17 mouse cellular contexts compared by ENCODE assay signal in the genomic region with DNA sequence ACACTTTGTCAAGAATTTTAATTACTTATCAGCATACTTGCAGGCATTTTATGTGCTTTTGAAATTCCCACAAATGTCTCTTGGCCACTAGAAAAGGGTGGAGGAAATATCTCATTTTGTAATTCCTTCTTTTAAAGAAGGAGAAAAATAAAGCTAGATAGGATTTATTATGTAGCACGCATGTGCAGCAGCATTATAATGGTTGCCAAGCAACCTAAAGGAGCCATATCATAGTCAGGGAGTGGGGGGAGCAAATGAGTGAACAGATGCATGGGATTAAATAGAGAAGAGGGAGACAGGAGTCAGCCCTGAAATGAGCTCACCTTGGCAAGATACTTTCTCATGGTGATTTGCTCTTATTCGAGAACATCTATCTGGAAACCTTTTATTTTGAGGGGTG.
A peak's percentile ranks its signal among the peaks of the same experiment; 100 is the strongest.
DNase-seq lines count a peak whose midpoint lies in the region; ATAC-seq and TF ChIP-seq lines count a peak whose summit lies in the region.
"Had no signal": no experiment of that assay in that cellular context is flagged by ENCODE, and none has a peak within 500 bp of the region (broad histone marks: within the 10 kb centered on the region; RNA-seq: fewer than 3 reads in every experiment).

No protein-coding gene starts in this region.

- H3K4me2 ChIP-seq in forebrain, embryonic 14.5 days (ENCODE audit: low read length), result no peak overlapping the region
- no peak overlapping the region for H3K4me2 ChIP-seq in hindbrain, postnatal 0 days (ENCODE audit: low read depth, low read length)
- no peak overlapping the region for H3K4me2 ChIP-seq in neural tube, embryonic 13.5 days
- H3K4me2 ChIP-seq: embryonic facial prominence, embryonic 15.5 days; liver, embryonic 15.5 days had no signal

- H3K9ac ChIP-seq in forebrain, embryonic 14.5 days (ENCODE audit: low read length), result no peak overlapping the region
- no peak overlapping the region for H3K9ac ChIP-seq in hindbrain, postnatal 0 days (replicated peaks; ENCODE audit: low read length)
- no peak overlapping the region for H3K9ac ChIP-seq in neural tube, embryonic 13.5 days
- H3K9ac ChIP-seq: embryonic facial prominence, embryonic 15.5 days; liver, embryonic 15.5 days had no signal

- 8% methylated on average over 2 of the region's 2 CpGs for WGBS in forebrain, embryonic 14.5 days
- WGBS in hindbrain, postnatal 0 days, result 23% methylated on average over 2 of the region's 2 CpGs
- WGBS in neural tube, embryonic 13.5 days, result 18% methylated on average over 2 of the region's 2 CpGs

- no peaks in the 10 kb centered on the region for H3K36me3 ChIP-seq in forebrain, embryonic 14.5 days (ENCODE audit: control insufficient read depth, insufficient read depth, low read length)
- no peaks in the 10 kb centered on the region for H3K36me3 ChIP-seq in hindbrain, postnatal 0 days (ENCODE audit: insufficient read depth, low read length)
- H3K36me3 ChIP-seq in neural tube, embryonic 13.5 days, result no peaks in the 10 kb centered on the region
- H3K36me3 ChIP-seq: embryonic facial prominence, embryonic 15.5 days; liver, embryonic 15.5 days had no signal

- no peak overlapping the region for H3K27ac ChIP-seq in forebrain, embryonic 14.5 days (ENCODE audit: low read depth, low read length)
- no peak overlapping the region for H3K27ac ChIP-seq in hindbrain, postnatal 0 days
- no peak overlapping the region for H3K27ac ChIP-seq in neural tube, embryonic 13.5 days (replicated peaks)
- H3K27ac ChIP-seq: embryonic facial prominence, embryonic 15.5 days; liver, embryonic 15.5 days; macrophage had no signal

- no peak for TF ChIP-seq CTCF in hindbrain, postnatal 0 days (IDR thresholded peaks at IDR 0.05; ENCODE audit: low read depth)

- no peaks in the 10 kb centered on the region for H3K27me3 ChIP-seq in forebrain, embryonic 14.5 days (replicated peaks; ENCODE audit: control insufficient read depth, insufficient read depth, low read length)
- H3K27me3 ChIP-seq in hindbrain, postnatal 0 days (ENCODE audit: insufficient read depth, low read length), result no peaks in the 10 kb centered on the region
- no peaks in the 10 kb centered on the region for H3K27me3 ChIP-seq in neural tube, embryonic 13.5 days
- H3K27me3 ChIP-seq: embryonic facial prominence, embryonic 15.5 days; liver, embryonic 15.5 days had no signal

- H3K4me1 ChIP-seq in forebrain, embryonic 14.5 days (ENCODE audit: control insufficient read depth, insufficient read depth, low read length), result peaks cover 20% of the 10 kb centered on the region
- H3K4me1 ChIP-seq in hindbrain, postnatal 0 days (ENCODE audit: insufficient read depth, low read length), result 0 out of 2 replicates have a peak, but pooled peaks cover 2% of the 10 kb centered on the region
- H3K4me1 ChIP-seq in neural tube, embryonic 13.5 days (replicated peaks), result peaks cover 11% of the 10 kb centered on the region
- H3K4me1 ChIP-seq: embryonic facial prominence, embryonic 15.5 days; liver, embryonic 15.5 days had no signal

- no peaks in the 10 kb centered on the region for H3K9me3 ChIP-seq in forebrain, embryonic 14.5 days (replicated peaks; ENCODE audit: control insufficient read depth, low read length)
- no peaks in the 10 kb centered on the region for H3K9me3 ChIP-seq in hindbrain, postnatal 0 days (ENCODE audit: low read length)
- H3K9me3 ChIP-seq in neural tube, embryonic 13.5 days, result no peaks in the 10 kb centered on the region
- H3K9me3 ChIP-seq: embryonic facial prominence, embryonic 15.5 days; liver, embryonic 15.5 days had no signal

- DNase-seq in embryo, embryonic 10.5 days (ENCODE audit: low spot score), result peak; percentile 50
- peak; percentile 80 for DNase-seq in forebrain, embryonic 14.5 days (ENCODE audit: low spot score)
- peak; percentile 59 for DNase-seq in hindbrain, postnatal 0 days (ENCODE audit: low spot score)
- DNase-seq in thymus, postnatal 25 days, result no peak
- no peak for DNase-seq in lung, postnatal 36 days
- DNase-seq: cerebellum, adult 9-10 months; heart, adult 18-20 months; kidney, adult 9 months; left cerebral cortex, postnatal 4 days; right cerebral cortex, postnatal 14 days had no signal

- peak; percentile 59 for ATAC-seq in forebrain, embryonic 14.5 days
- peak; percentile 66; the same call in 1 of the 2 replicates for ATAC-seq in hindbrain, postnatal 0 days
- peak; percentile 86 for ATAC-seq in neural tube, embryonic 13.5 days (ENCODE audit: low read depth)
- no peak for ATAC-seq in granulocyte monocyte progenitor cell, adult 5-6 weeks (replicated peaks; ENCODE audit: poor library complexity, severe bottlenecking)
- ATAC-seq: activated CD4-positive, CD25-positive, alpha-beta regulatory T cell, adult 4 months; CD4-positive, CD25-positive, alpha-beta regulatory T cell, adult 4 months had no signal

- H3K4me3 ChIP-seq in forebrain, embryonic 14.5 days (ENCODE audit: low read depth, low read length), result no peak overlapping the region
- no peak overlapping the region for H3K4me3 ChIP-seq in hindbrain, postnatal 0 days (ENCODE audit: low read length)
- H3K4me3 ChIP-seq in neural tube, embryonic 13.5 days, result no peak overlapping the region
- H3K4me3 ChIP-seq: embryonic facial prominence, embryonic 15.5 days; liver, embryonic 15.5 days had no signal

Comparison
In these comparisons a context has a peak if more than half of its experiments do, and no peak if none do; other contexts are left out.
1. DNase-seq: peak in embryo, embryonic 10.5 days (single experiment), forebrain, embryonic 14.5 days (single experiment) and hindbrain, postnatal 0 days (single experiment); none in thymus, postnatal 25 days (single experiment) and lung, postnatal 36 days (single experiment).